Mouse (Mus musculus) heart, postnatal 0 days (tissue): ENCODE results near the gene Chrne. TPM values are rescaled to one million over a fixed set of nuclear protein-coding genes. Genes with fewer than 3 reads are reported as not detected.

Experiments used
- ATAC-seq: fragments of 200-750 bp; cut with Nextera tagmentation; 2 replicates; pipeline ENCODE4 v1.8.0; 2017; ENCODE audit warnings: low read depth, moderate number of reproducible peaks, moderate library complexity; ENCODE audit not compliant: insufficient read depth
- DNase-seq: peaks from one replicate; pipeline ENCODE4 v3.0.0-alpha.2; 2016; ENCODE audit warnings: low spot score
- H3K27ac ChIP-seq: fragments of 300-500 bp; sonication (generic); 2 replicates; pipeline ENCODE4 v1.5.1; 2014; ENCODE audit warnings: low read depth, mild to moderate bottlenecking
- H3K27me3 ChIP-seq: fragments of 300-500 bp; sonication (generic); 2 replicates; pipeline ENCODE4 v1.6.1; 2014; ENCODE audit warnings: low read length, mixed read lengths; ENCODE audit not compliant: control insufficient read depth, insufficient read depth
- H3K36me3 ChIP-seq: fragments of 300-500 bp; sonication (generic); replicated peaks from 2 replicates; pipeline ENCODE4 v1.6.1; 2014; ENCODE audit warnings: low read length, mixed read lengths; ENCODE audit not compliant: control insufficient read depth, insufficient read depth
- H3K4me1 ChIP-seq: fragments of 300-500 bp; sonication (generic); 2 replicates; pipeline ENCODE4 v1.6.1; 2014; ENCODE audit warnings: antibody characterized with exemption; ENCODE audit not compliant: control insufficient read depth, insufficient read depth
- H3K4me2 ChIP-seq: fragments of 300-500 bp; sonication (generic); 2 replicates; pipeline ENCODE4 v1.6.1; 2014; ENCODE audit warnings: low read depth, mild to moderate bottlenecking, low read length, moderate library complexity
- H3K4me3 ChIP-seq: fragments of 300-500 bp; sonication (generic); 2 replicates; pipeline ENCODE4 v1.5.1; 2014; ENCODE audit warnings: low read depth, low read length
- H3K9ac ChIP-seq: fragments of 300-500 bp; sonication (generic); replicated peaks from 2 replicates; pipeline ENCODE4 v1.6.1; 2014; ENCODE audit warnings: low read depth, low read length, mixed read lengths
- H3K9me3 ChIP-seq: fragments of 300-500 bp; sonication (generic); replicated peaks from 2 replicates; pipeline ENCODE4 v1.6.1; 2016; ENCODE audit warnings: low read length; ENCODE audit not compliant: control insufficient read depth
- CTCF ChIP-seq: IDR thresholded peaks from 2 replicates; pipeline ENCODE4 v1.5.1; 2016; ENCODE audit warnings: antibody characterized with exemption, control low read depth, low read depth
- EP300 ChIP-seq: IDR thresholded peaks from 2 replicates; pipeline ENCODE4 v1.6.1; 2016; ENCODE audit warnings: antibody characterized with exemption, low read depth
- WGBS: fragments of 180-500 bp; shearing (Covaris S2); extraction: QIAGEN DNeasy Blood & Tissue Kit; methylation state at CpG from one replicate; pipeline ENCODE4 v1.1.7; 2014; 5-methylcytosine and 5-hydroxymethylcytosine counted together
- polyA plus RNA-seq: library from polyadenylated mRNA; unstranded; fragments of >200 nt; fragmentation: Nextera tagmentation; extraction: Ambion mirVana; gene quantifications from 2 replicates; pipeline ENCODE4 v1.2.1, GENCODE M21; 2015
- total RNA-seq: library from RNA; depleted of rRNA; stranded (reverse); fragments of >200 nt; gene quantifications from 2 replicates; pipeline ENCODE4 v1.2.3, GENCODE M21; 2014; ENCODE audit warnings: low replicate concordance; rRNA removed

Gene Chrne
- total RNA-seq (not detected in 2 replicates), polyA plus RNA-seq (not detected in 2 replicates)

- no peak for ATAC-seq
- Histone ChIP-seq H3K4me2 (no peak within 1 kb of the TSS), H3K4me3 (no peak within 1 kb of the TSS), H3K9me3 (no peaks in the 10 kb centered on the region), H3K4me1 (peaks cover 15% of the 10 kb centered on the region), H3K36me3 (no peaks in the 10 kb centered on the region), H3K27me3 (peaks cover 8% of the 10 kb centered on the region; the same call in 1 of the 2 replicates), H3K27ac (no peak within 1 kb of the TSS), H3K9ac (no peak within 1 kb of the TSS)
- WGBS, result 37% methylated on average over 1 of the region's 1 CpGs
- TF ChIP-seq EP300 (no peak), CTCF (no peak)
- DNase-seq, result no peak
Measured at GRCm38 (mm10) chr11:70619101-70619500, at the start of gene Chrne. Chrne (minus strand) TSS chr11:70619216.

GRCm38 (mm10) chr11:70668335-70668770 lies 49.3 kb upstream of the Chrne start:
- Histone ChIP-seq H3K4me2 (peak overlapping the region; percentile 91), H3K27ac (peak overlapping the region; percentile 77), H3K36me3 (peaks cover 34% of the 10 kb centered on the region), H3K9me3 (no peaks in the 10 kb centered on the region), H3K4me3 (peak overlapping the region; percentile 74), H3K27me3 (no peaks in the 10 kb centered on the region), H3K4me1 (peaks cover 12% of the 10 kb centered on the region), H3K9ac (peak overlapping the region; percentile 57)
- peak; percentile 16 for ATAC-seq
- DNase-seq, result no peak
- under 1% methylated on average over 15 of the region's 15 CpGs for WGBS
- TF ChIP-seq CTCF (no peak), EP300 (no peak)

- peak overlapping the region; percentile 74; the same call in 1 of the 2 replicates for H3K4me3 ChIP-seq
- no peak for ATAC-seq
- H3K9ac ChIP-seq, result peak overlapping the region; percentile 57
- H3K36me3 ChIP-seq, result peaks cover 42% of the 10 kb centered on the region
- TF ChIP-seq EP300 (no peak), CTCF (no peak)
- DNase-seq, result no peak
- peak overlapping the region; percentile 91 for H3K4me2 ChIP-seq
- 63% methylated on average over 14 of the region's 14 CpGs for WGBS
- H3K4me1 ChIP-seq, result peaks cover 12% of the 10 kb centered on the region
- no peaks in the 10 kb centered on the region for H3K27me3 ChIP-seq
- H3K9me3 ChIP-seq, result no peaks in the 10 kb centered on the region
- peak overlapping the region; percentile 77 for H3K27ac ChIP-seq
Measured at GRCm38 (mm10) chr11:70667271-70668150, 48.5 kb upstream of the Chrne start.

GRCm38 (mm10) chr11:70666687-70667086 lies 47.7 kb upstream of the Chrne start:
- 94% methylated on average over 8 of the region's 8 CpGs for WGBS
- Histone ChIP-seq H3K27me3 (no peaks in the 10 kb centered on the region), H3K4me2 (no peak overlapping the region), H3K4me3 (no peak overlapping the region), H3K27ac (no peak overlapping the region), H3K4me1 (peaks cover 12% of the 10 kb centered on the region), H3K36me3 (peaks cover 49% of the 10 kb centered on the region), H3K9me3 (no peaks in the 10 kb centered on the region), H3K9ac (no peak overlapping the region)
- DNase-seq, result no peak
- no peak for ATAC-seq
- no peak for TF ChIP-seq CTCF
- no peak for TF ChIP-seq EP300

GRCm38 (mm10) chr11:70664741-70665140 lies 45.7 kb upstream of the Chrne start:
- Histone ChIP-seq H3K4me2 (no peak overlapping the region), H3K36me3 (peaks cover 62% of the 10 kb centered on the region), H3K9me3 (no peaks in the 10 kb centered on the region), H3K27ac (peak overlapping the region; percentile 70), H3K27me3 (no peaks in the 10 kb centered on the region), H3K4me1 (peaks cover 23% of the 10 kb centered on the region), H3K9ac (no peak overlapping the region), H3K4me3 (no peak overlapping the region)
- TF ChIP-seq EP300, result no peak
- peak; percentile 19; the same call in 1 of the 2 replicates for TF ChIP-seq CTCF
- ATAC-seq (no peak), DNase-seq (no peak)
- WGBS, result 90% methylated on average over 9 of the region's 9 CpGs
